Mouse (Mus musculus): ENCODE results near the gene Dcaf12.

- no peak for TF ChIP-seq CTCF (IDR thresholded peaks at IDR 0.05 in 2 of 3, conservative IDR thresholded peaks at IDR 0.05 in 1 of 3; ENCODE audit: control insufficient read depth in 1 of 3, insufficient read depth in 1 of 3, low read depth in 2 of 3, low read length in 3 of 3, poor library complexity in 1 of 3, severe bottlenecking in 1 of 3)
- TF ChIP-seq SIN3A (IDR thresholded peaks at IDR 0.05; ENCODE audit: low read length): no peak
- no peak for TF ChIP-seq MYC (IDR thresholded peaks at IDR 0.05; ENCODE audit: low read depth, low read length)
- no peak for TF ChIP-seq ZC3H11A (IDR thresholded peaks at IDR 0.05; ENCODE audit: low read depth, low read length)
- no peak for TF ChIP-seq USF1 (IDR thresholded peaks at IDR 0.05; ENCODE audit: low read depth, low read length)
- TF ChIP-seq TCF12 (IDR thresholded peaks at IDR 0.05; ENCODE audit: low read depth, low read length): no peak
- TF ChIP-seq EP300 (IDR thresholded peaks at IDR 0.05; ENCODE audit: low read depth in 1 of 2, low read length in 2 of 2): no peak
- TF ChIP-seq KAT2A (conservative IDR thresholded peaks at IDR 0.05; ENCODE audit: low read depth, low read length): no peak
- no peak for TF ChIP-seq HCFC1 (IDR thresholded peaks at IDR 0.05; ENCODE audit: low read depth, low read length)
- TF ChIP-seq MAZ (IDR thresholded peaks at IDR 0.05; ENCODE audit: low read depth, low read length): no peak
- no peak for TF ChIP-seq TBP (IDR thresholded peaks at IDR 0.05; ENCODE audit: low read depth, low read length)
- TF ChIP-seq CHD2 (IDR thresholded peaks at IDR 0.05; ENCODE audit: low read length): no peak
Measured at GRCm38 (mm10) chr4:41268133-41268532, 46.6 kb downstream of the Dcaf12 start.
